Mouse (Mus musculus) liver, postnatal 0 days (tissue): ENCODE measurements around the gene Ncoa1. TPM values are rescaled to one million over a fixed set of nuclear protein-coding genes. Genes with fewer than 3 reads are reported as not detected.

Source experiments
- ATAC-seq: fragments of 200-750 bp; cut with Nextera tagmentation; 2 replicates; pipeline ENCODE4 v1.8.0; 2017; ENCODE audit warnings: mild to moderate bottlenecking, moderate library complexity
- DNase-seq: peaks from one replicate; pipeline ENCODE4 v3.0.0-alpha.2; 2016
- H3K27ac ChIP-seq: fragments of 300-500 bp; sonication (generic); 2 replicates; pipeline ENCODE4 v1.5.1; 2014; ENCODE audit warnings: antibody characterized with exemption, moderate library complexity, mild to moderate bottlenecking, low read depth
- H3K27me3 ChIP-seq: fragments of 300-500 bp; sonication (generic); 2 replicates; pipeline ENCODE4 v1.6.1; 2014; ENCODE audit warnings: low read length, control low read depth, mixed read lengths; ENCODE audit not compliant: insufficient read depth
- H3K36me3 ChIP-seq: fragments of 300-500 bp; sonication (generic); replicated peaks from 2 replicates; pipeline ENCODE4 v1.6.1; 2014; ENCODE audit warnings: mild to moderate bottlenecking, control low read depth, low read length, moderate library complexity, mixed read lengths; ENCODE audit not compliant: insufficient read depth
- H3K4me1 ChIP-seq: fragments of 300-500 bp; sonication (generic); 2 replicates; pipeline ENCODE4 v1.6.1; 2014; ENCODE audit warnings: antibody characterized with exemption, mild to moderate bottlenecking, control low read depth; ENCODE audit not compliant: insufficient read depth
- H3K4me2 ChIP-seq: fragments of 300-500 bp; sonication (generic); 2 replicates; pipeline ENCODE4 v1.6.1; 2014; ENCODE audit warnings: low read depth, mild to moderate bottlenecking, low read length, moderate library complexity, mixed read lengths
- H3K4me3 ChIP-seq: fragments of 300-500 bp; sonication (generic); 2 replicates; pipeline ENCODE4 v1.5.1; 2014; ENCODE audit warnings: low read depth, low read length
- H3K9ac ChIP-seq: fragments of 300-500 bp; sonication (generic); replicated peaks from 2 replicates; pipeline ENCODE4 v1.6.1; 2014; ENCODE audit warnings: mild to moderate bottlenecking, moderate library complexity
- H3K9me3 ChIP-seq: fragments of 300-500 bp; sonication (generic); 2 replicates; pipeline ENCODE4 v1.6.1; 2016; ENCODE audit warnings: mild to moderate bottlenecking, control low read depth, low read length, mixed read lengths
- CTCF ChIP-seq: sonication (generic); IDR thresholded peaks from 2 replicates; pipeline ENCODE4 v1.5.1; 2016; ENCODE audit warnings: antibody characterized with exemption, low read depth
- EP300 ChIP-seq: IDR thresholded peaks from 2 replicates; pipeline ENCODE4 v1.6.1; 2016; ENCODE audit warnings: antibody characterized with exemption, low read depth, mild to moderate bottlenecking
- WGBS: fragments of 180-500 bp; shearing (Covaris S2); extraction: QIAGEN DNeasy Blood & Tissue Kit; methylation state at CpG from one replicate; pipeline ENCODE4 v1.1.7; 2014; ENCODE audit not compliant: insufficient replicate concordance; 5-methylcytosine and 5-hydroxymethylcytosine counted together
- polyA plus RNA-seq: library from polyadenylated mRNA; unstranded; fragments of >200 nt; fragmentation: Nextera tagmentation; extraction: Ambion mirVana; gene quantifications from 2 replicates; pipeline ENCODE4 v1.2.1, GENCODE M21; 2015

The Ncoa1 gene
- polyA plus RNA-seq, 1 experiment from 2014 or later, result 2.2 TPM

GRCm38 (mm10) chr12:4383061-4383460 is 93.9 kb downstream of the Ncoa1 start:
- Histone ChIP-seq H3K9ac (no peak overlapping the region), H3K9me3 (no peaks in the 10 kb centered on the region), H3K4me2 (no peak overlapping the region), H3K27ac (no peak overlapping the region), H3K27me3 (no peaks in the 10 kb centered on the region), H3K4me3 (no peak overlapping the region), H3K4me1 (peaks cover 4% of the 10 kb centered on the region; the same call in 1 of the 2 replicates), H3K36me3 (no peaks in the 10 kb centered on the region)
- no peak for TF ChIP-seq CTCF
- no peak for TF ChIP-seq EP300
- no peak for ATAC-seq
- DNase-seq, result no peak
- WGBS, result 82% methylated on average over 3 of the region's 3 CpGs

GRCm38 (mm10) chr12:4379298-4379957 is 97.6 kb downstream of the Ncoa1 start:
- Histone ChIP-seq H3K9ac (no peak overlapping the region), H3K4me1 (no peaks in the 10 kb centered on the region), H3K4me2 (no peak overlapping the region), H3K4me3 (no peak overlapping the region), H3K36me3 (no peaks in the 10 kb centered on the region), H3K27ac (no peak overlapping the region), H3K9me3 (no peaks in the 10 kb centered on the region), H3K27me3 (no peaks in the 10 kb centered on the region)
- DNase-seq (no peak), ATAC-seq (no peak)
- 44% methylated on average over 7 of the region's 7 CpGs for WGBS
- no peak for TF ChIP-seq CTCF
- TF ChIP-seq EP300, result no peak

- H3K27me3 ChIP-seq, result no peaks in the 10 kb centered on the region
- H3K27ac ChIP-seq, result no peak overlapping the region
- H3K9ac ChIP-seq, result no peak overlapping the region
- DNase-seq (no peak), ATAC-seq (no peak)
- no peak overlapping the region for H3K4me2 ChIP-seq
- no peaks in the 10 kb centered on the region for H3K36me3 ChIP-seq
- no peaks in the 10 kb centered on the region for H3K4me1 ChIP-seq
- no peak overlapping the region for H3K4me3 ChIP-seq
- TF ChIP-seq CTCF (no peak), EP300 (no peak)
- WGBS, result 82% methylated on average over 4 of the region's 4 CpGs
- no peaks in the 10 kb centered on the region for H3K9me3 ChIP-seq
Measured at GRCm38 (mm10) chr12:4376475-4376874, 100.5 kb downstream of the Ncoa1 start.

- no peak overlapping the region for H3K4me3 ChIP-seq
- no peaks in the 10 kb centered on the region for H3K36me3 ChIP-seq
- no peak overlapping the region for H3K27ac ChIP-seq
- no peaks in the 10 kb centered on the region for H3K27me3 ChIP-seq
- no peaks in the 10 kb centered on the region for H3K4me1 ChIP-seq
- H3K4me2 ChIP-seq, result no peak overlapping the region
- no peak for ATAC-seq
- WGBS, result 86% methylated on average over 6 of the region's 6 CpGs
- H3K9ac ChIP-seq, result no peak overlapping the region
- H3K9me3 ChIP-seq, result no peaks in the 10 kb centered on the region
- TF ChIP-seq EP300, result no peak
- TF ChIP-seq CTCF, result no peak
- no peak for DNase-seq
Measured at GRCm38 (mm10) chr12:4374816-4375493, 102.0 kb downstream of the Ncoa1 start.

- 73% methylated on average over 1 of the region's 1 CpGs for WGBS
- Histone ChIP-seq H3K4me2 (no peak overlapping the region), H3K9me3 (no peaks in the 10 kb centered on the region), H3K27ac (no peak overlapping the region), H3K27me3 (no peaks in the 10 kb centered on the region), H3K4me3 (no peak overlapping the region), H3K4me1 (no peaks in the 10 kb centered on the region), H3K9ac (no peak overlapping the region), H3K36me3 (no peaks in the 10 kb centered on the region)
- ATAC-seq (no peak), DNase-seq (no peak)
- TF ChIP-seq CTCF (no peak), EP300 (no peak)
Measured at GRCm38 (mm10) chr12:4371406-4371805, 105.6 kb downstream of the Ncoa1 start.

- H3K27me3 ChIP-seq, result no peaks in the 10 kb centered on the region
Measured at GRCm38 (mm10) chr12:4365951-4366350, 111.0 kb downstream of the Ncoa1 start.

More at GRCm38 (mm10) chr12:4365951-4366350, 111.0 kb downstream of the Ncoa1 start:
- Histone ChIP-seq H3K4me3 (no peak overlapping the region), H3K27ac (no peak overlapping the region), H3K4me2 (no peak overlapping the region), H3K9me3 (no peaks in the 10 kb centered on the region), H3K36me3 (no peaks in the 10 kb centered on the region), H3K4me1 (no peaks in the 10 kb centered on the region), H3K9ac (no peak overlapping the region)
- 55% methylated on average over 1 of the region's 1 CpGs for WGBS
- ATAC-seq, result no peak
- no peak for TF ChIP-seq CTCF
- TF ChIP-seq EP300, result no peak
- DNase-seq, result no peak
